Mouse (Mus musculus): ENCODE results near the gene Tspan9.

Tspan9 gene

GRCm38 (mm10) chr6:128131390-128131789 lies 12.0 kb downstream of the Tspan9 start:
- no peak for DNase-seq

- DNase-seq, result no peak
Observed at GRCm38 (mm10) chr6:128130686-128131085, 12.7 kb downstream of the Tspan9 start.

DNA sequence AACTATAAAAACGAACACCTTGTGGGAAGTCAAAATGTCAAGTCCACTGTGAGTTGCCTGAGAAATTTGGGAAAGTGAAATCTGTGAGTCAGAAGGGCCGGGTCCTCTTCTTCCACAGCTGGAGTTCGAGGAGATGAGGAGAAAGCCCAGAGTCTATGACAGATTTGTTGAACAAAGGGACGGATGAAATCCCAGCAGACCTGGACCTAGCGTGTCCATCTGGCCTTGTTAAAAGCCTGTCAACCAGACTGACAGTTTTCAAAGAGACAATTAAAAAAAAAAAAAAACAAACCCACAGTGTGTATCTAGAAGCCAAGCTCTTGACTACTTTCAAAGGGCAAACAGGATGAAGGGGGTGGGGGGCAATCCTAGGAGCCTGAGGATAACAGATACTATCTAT lies 14.0 kb downstream of the Tspan9 start:
- no peak for DNase-seq

- no peak for DNase-seq
Observed at GRCm38 (mm10) chr6:128127312-128127711, 16.1 kb downstream of the Tspan9 start.

GRCm38 (mm10) chr6:128126876-128127275 lies 16.5 kb downstream of the Tspan9 start:
- no peak for DNase-seq

DNA sequence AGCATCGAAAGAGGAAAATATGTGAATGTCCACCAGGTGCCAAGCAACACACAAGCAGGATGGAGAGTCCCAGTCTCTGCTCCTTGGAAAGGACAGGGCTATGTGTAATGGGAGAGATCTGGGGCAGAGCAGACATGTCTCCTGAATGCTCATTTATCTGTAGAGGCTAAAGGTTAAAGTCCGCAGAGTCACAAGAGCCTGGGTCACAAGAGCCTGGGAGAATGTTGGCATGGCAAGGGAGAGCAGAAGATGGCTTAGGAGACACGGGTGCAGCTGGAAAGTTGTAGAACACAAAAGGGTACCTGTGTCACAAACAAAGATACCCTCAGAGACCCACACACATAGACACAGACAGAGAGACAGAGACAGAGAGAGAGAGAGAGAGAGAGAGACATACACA lies 17.9 kb downstream of the Tspan9 start:
- no peak for DNase-seq

DNA sequence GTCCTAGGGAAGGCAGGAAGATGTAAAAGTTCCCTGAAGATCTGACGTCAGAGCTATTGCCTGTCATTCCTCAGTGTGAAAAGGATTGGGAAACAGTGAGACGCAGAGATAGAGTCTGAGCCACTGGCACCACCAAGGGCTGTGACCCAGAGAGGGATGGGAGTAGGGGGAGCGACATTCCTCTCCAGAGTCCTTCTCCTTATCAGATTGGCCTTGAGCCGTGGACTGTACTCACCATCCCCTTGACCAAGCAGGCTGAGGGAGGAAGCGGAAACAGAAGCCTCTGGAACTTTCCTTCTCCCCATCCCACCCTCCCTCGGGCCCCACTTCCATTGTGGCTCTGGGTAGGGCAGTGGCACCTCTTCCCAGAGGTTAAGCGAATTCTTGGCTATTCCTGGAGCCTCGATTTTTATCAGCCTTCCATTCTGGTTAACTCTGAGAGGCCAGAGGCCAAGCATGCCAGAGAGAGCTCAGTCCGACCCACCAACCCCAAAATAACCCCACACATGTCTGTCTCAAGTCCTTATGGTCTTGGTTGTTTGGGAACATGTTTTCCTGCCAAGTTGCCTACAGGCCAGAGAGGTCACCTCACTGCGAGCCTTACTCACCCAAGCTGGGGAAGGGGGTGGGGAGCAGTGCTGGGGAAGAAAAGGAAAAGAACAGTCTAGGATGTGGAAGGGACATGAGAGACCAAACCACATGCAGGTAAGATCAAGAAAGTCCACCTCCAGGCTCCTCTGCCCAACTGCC lies 19.0 kb downstream of the Tspan9 start:
- no peak for DNase-seq

GRCm38 (mm10) chr6:128122127-128122526 lies 21.3 kb downstream of the Tspan9 start:
- DNase-seq, result no peak

DNA sequence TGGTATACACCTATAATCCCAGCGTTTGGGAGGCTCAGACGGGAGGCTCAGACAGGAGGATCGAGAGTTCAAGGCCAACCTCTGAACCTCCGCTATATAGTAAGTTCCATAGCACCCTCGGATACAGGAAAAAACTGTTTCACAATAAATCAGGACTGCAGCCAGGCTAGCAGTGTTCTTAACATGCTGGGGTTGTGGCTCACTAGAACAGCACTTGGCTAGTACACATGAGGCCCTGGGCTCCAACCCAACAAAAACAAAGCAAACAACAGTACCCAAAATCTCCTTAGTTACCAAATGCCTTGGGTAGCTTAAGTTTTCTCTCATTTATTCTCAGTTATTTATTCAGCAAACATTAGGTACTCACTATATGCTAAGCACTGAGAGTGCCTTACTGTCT lies 21.7 kb downstream of the Tspan9 start:
- DNase-seq, result no peak

- DNase-seq, result no peak
Observed at GRCm38 (mm10) chr6:128120806-128121205, 22.6 kb downstream of the Tspan9 start.

DNA sequence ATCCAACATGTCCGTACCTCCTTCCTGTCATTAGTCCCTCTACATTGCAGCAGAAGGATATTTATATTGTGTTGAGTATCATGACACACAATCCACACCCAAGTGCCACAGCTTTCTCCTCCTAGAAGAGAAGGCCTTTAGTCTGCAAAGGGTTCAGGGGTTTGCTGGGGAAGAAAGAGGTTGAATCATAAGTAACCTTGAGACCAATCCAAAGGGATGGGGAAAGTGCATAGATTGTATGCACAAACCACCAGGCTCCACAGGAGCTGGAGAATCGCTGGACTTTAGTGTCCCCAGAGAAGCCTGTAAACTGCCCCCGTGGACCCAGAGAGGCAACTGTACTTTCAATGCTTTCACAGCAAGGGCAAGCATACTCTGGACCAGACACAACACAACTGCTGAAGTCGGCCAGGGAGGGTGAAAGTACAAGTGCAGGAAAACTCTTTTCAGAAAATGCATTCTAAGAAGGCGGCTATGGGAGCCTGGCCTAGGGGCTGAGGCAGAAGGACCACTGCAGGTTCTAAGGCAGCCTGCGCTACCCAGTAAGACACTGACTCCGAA lies 24.6 kb downstream of the Tspan9 start:
- DNase-seq, result no peak

DNA sequence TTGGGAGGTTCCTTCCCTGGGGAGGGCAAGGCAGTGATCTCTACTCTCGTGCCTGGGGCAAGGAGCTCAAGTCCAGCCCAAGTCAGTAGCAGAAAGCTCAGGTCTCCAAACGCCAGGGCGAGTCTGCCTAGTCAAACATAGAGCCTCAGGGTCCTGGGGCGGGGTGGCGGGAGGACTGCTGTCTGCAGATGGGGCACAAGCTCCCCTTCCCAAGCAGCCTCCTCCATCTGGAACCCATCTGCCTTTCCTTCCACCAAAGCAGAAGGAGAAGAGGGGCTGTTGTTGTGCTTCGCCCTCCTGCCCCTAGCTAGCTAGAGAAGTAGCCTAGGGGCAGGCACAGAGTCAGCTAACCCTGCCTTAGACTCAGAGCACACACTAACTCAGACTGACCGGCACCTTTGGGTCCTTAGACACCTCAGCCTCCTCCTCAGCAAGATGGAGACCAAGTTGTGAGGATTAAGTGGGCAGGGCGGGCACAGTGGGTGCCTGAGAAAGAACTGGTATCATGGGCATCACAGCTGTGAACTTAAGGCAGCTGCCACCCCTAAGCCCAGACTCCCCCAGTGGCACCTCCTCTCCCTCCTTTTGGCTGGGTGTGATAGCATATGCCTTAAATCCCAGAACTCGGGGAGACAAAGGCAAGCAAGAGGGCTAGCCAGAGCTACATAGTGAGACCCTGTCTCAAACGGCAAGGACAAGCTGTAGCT lies 26.4 kb downstream of the Tspan9 start:
- no peak for DNase-seq

- DNase-seq, result no peak
Observed at GRCm38 (mm10) chr6:128116344-128116743, 27.1 kb downstream of the Tspan9 start.

DNA sequence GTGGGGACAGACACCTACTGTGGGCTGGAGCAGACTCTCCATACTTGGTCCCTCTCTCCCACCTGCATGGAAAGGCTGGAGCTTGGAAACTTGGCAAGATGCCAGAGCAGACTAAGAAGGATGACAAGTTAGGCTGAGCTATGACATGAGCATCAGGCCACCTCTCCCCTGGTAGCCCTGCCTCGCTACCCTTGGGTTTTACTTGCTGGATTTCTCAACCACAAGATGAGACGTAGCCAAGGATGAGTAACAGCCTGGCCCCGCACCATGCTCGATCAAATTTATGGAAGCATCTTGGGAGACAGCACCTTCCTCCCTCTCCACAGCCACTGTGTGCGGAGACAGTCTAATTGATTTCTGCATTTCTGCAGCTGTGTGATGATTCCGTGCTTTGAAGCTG lies 28.3 kb downstream of the Tspan9 start:
- DNase-seq, result no peak

DNA sequence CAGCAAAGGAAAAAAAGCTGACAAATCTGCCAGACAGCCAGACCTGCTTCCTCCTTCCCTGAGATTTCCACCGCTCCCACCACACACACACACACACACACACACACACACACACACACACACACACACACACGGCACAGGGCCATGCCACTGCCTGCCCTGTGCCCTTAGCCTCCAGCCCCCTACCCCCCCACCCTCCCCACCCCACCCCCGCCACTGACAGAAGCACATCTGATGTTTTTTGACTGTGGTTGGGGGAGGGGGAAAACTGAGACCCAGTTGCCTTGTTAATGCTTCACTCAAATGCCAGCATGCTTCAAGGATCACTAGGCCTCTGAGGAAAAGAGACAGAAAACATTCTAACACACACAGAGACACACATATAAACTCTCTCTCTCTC lies 30.8 kb downstream of the Tspan9 start:
- no peak for DNase-seq

DNA sequence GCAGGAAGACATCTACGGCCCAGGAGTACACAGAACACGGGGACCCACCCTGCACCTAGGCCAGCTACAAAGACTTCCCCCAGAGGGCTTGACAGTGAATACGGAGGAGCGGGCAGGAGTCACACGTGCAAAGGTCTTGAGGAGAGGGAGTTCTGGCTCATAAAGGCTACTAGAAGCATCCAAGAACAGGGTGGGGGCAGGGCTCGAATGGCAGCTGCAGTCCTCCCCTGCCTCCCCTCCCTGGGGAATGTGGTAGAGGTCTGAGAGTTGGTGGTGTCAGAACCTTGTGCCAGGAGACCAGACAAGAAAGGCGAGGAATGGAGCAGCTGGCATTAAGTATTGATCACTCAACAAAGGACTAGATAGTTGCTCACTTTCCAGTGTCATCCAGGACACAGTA lies 31.6 kb downstream of the Tspan9 start:
- no peak for DNase-seq

- DNase-seq, result no peak
Observed at GRCm38 (mm10) chr6:128108324-128109035, 34.9 kb downstream of the Tspan9 start.

DNA sequence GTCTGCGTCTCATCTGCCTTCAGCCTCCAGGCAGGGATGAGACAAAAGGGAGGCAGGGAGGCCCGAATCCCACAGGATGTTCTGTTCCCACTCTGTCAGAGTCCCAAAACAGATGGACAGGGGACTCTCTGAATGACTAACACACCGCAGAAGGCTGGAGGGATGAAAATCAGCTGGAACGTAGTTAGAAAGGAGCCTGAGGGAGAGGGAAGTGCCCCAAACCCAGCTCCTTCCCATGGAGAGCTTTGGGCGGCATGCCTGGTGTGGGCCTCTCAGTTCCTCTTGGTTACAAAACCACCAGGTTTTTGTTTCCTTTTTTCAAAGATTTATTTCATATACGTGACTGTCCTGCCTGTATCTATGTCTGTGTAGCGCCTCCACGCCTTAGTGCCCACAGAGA lies 35.7 kb downstream of the Tspan9 start:
- DNase-seq, result no peak

DNA sequence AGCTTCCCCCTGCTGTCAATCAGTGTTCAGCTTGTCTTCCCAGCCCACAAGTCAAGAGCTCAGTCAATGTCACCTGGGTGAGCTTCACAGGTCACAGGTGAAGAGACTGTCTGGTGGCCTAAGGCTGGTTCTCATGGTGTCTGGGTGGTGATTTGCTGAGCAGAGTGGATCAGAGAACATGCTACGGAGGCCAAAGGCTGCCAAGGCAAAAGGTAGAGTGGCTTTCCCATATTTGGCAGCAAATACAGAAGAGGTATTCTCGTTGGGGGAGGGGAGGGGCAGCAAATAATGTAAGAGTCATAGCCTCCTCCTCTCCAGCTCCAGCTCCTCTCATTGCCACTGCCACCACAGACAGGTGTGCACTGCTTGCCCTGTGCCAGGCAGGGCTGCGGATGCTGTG lies 37.2 kb downstream of the Tspan9 start:
- DNase-seq, result no peak

GRCm38 (mm10) chr6:128104712-128105324 lies 38.6 kb downstream of the Tspan9 start:
- no peak for DNase-seq

GRCm38 (mm10) chr6:128103874-128104273 lies 39.5 kb downstream of the Tspan9 start:
- no peak for DNase-seq

- no peak for DNase-seq
Observed at GRCm38 (mm10) chr6:128102296-128102999, 40.9 kb downstream of the Tspan9 start.

All from spleen, adult 18-20 months (tissue).